Comparison of ENCODE assay signal across 10 mouse cellular contexts in the genomic region with DNA sequence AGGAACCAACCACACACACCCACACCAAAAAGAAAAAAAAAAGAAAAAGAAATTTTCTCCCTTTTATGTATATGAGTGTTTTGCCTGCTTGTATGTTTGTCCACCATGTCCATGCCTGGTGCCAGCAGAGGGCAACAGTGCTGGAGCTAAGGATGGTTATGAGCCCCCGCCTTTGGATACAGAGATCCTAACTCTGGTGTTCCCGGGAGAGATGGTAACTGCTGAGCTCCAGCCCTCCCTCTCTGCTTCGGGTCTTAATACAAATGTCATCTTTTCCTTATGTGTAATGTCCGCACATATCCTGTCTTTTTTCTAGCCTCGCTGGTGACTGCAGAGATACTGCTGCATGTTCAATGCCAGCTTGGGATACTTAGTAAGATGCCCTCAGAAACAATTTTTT. TPM values are rescaled to one million over a fixed set of nuclear protein-coding genes. Genes with fewer than 3 reads are reported as not detected.
DNase-seq lines count a peak whose midpoint lies in the region; ATAC-seq and TF ChIP-seq lines count a peak whose summit lies in the region.
"Had no signal": no experiment of that assay in that cellular context is flagged by ENCODE, and none has a peak within 500 bp of the region (broad histone marks: within the 10 kb centered on the region; RNA-seq: fewer than 3 reads in every experiment).

No protein-coding gene starts in this region.

- peak overlapping the region; percentile 52 for H3K4me3 ChIP-seq in heart, embryonic 12.5 days
- peak overlapping the region; percentile 80 for H3K4me3 ChIP-seq in E14TG2a.4 (replicated peaks; ENCODE audit: low read length)
- peak overlapping the region; percentile 55 for H3K4me3 ChIP-seq in forebrain, embryonic 10.5 days
- peak overlapping the region; percentile 63 for H3K4me3 ChIP-seq in midbrain, embryonic 10.5 days

- no peaks in the 10 kb centered on the region for H3K9me3 ChIP-seq in heart, embryonic 12.5 days (replicated peaks)
- no peaks in the 10 kb centered on the region for H3K9me3 ChIP-seq in E14TG2a.4 (ENCODE audit: low read length)
- no peaks in the 10 kb centered on the region for H3K9me3 ChIP-seq in forebrain, embryonic 10.5 days
- no peaks in the 10 kb centered on the region for H3K9me3 ChIP-seq in midbrain, embryonic 10.5 days (replicated peaks)

- no peak for ATAC-seq in heart, embryonic 12.5 days (ENCODE audit: insufficient number of reproducible peaks, low FRiP score)

- H3K4me2 ChIP-seq in heart, embryonic 12.5 days: peak overlapping the region; percentile 82

- WGBS in heart, embryonic 12.5 days: 18% methylated on average over 5 of the region's 5 CpGs
- WGBS in forebrain, embryonic 10.5 days: 6% methylated on average over 5 of the region's 5 CpGs
- WGBS in midbrain, embryonic 10.5 days: 10% methylated on average over 5 of the region's 5 CpGs

- intact Hi-C loops in heart, postnatal 36 days (cut with DNase I): no loop called here

- no peak for TF ChIP-seq CTCF in E14TG2a.4 (conservative IDR thresholded peaks at IDR 0.05; ENCODE audit: low read length)

- H3K4me1 ChIP-seq in heart, embryonic 12.5 days (replicated peaks): peaks cover 18% of the 10 kb centered on the region
- H3K4me1 ChIP-seq in E14TG2a.4 (replicated peaks; ENCODE audit: low read depth, low read length): peaks cover 22% of the 10 kb centered on the region
- peaks cover 35% of the 10 kb centered on the region for H3K4me1 ChIP-seq in forebrain, embryonic 10.5 days
- peaks cover 36% of the 10 kb centered on the region for H3K4me1 ChIP-seq in midbrain, embryonic 10.5 days

- peaks cover 41% of the 10 kb centered on the region for H3K27me3 ChIP-seq in heart, embryonic 12.5 days (replicated peaks)
- H3K27me3 ChIP-seq in E14TG2a.4 (ENCODE audit: insufficient read depth, low read length): peaks cover 60% of the 10 kb centered on the region
- peaks cover 49% of the 10 kb centered on the region for H3K27me3 ChIP-seq in forebrain, embryonic 10.5 days (ENCODE audit: poor library complexity, severe bottlenecking)
- H3K27me3 ChIP-seq in midbrain, embryonic 10.5 days (ENCODE audit: low read depth, poor library complexity, severe bottlenecking): peaks cover 35% of the 10 kb centered on the region

- no peak for DNase-seq in heart, postnatal 36 days
- DNase-seq in forebrain, embryonic 10.5 days (ENCODE audit: extremely low spot score, low spot score): peak; percentile 31
- DNase-seq in midbrain, embryonic 10.5 days (ENCODE audit: low spot score): peak; percentile 37
- no peak for DNase-seq in adrenal gland, postnatal 36 days
- no peak for DNase-seq in thymus, postnatal 36 days
- no peak for DNase-seq in B cell, adult 2 months

- H3K9ac ChIP-seq in heart, embryonic 12.5 days: no peak overlapping the region

- peaks cover 4% of the 10 kb centered on the region; the same call in 1 of the 2 replicates for H3K36me3 ChIP-seq in heart, embryonic 12.5 days
- peaks cover 6% of the 10 kb centered on the region; the same call in 1 of the 2 replicates for H3K36me3 ChIP-seq in E14TG2a.4 (ENCODE audit: insufficient read depth, low read length)
- H3K36me3 ChIP-seq in forebrain, embryonic 10.5 days (replicated peaks): no peaks in the 10 kb centered on the region
- H3K36me3 ChIP-seq in midbrain, embryonic 10.5 days: no peaks in the 10 kb centered on the region

- peak overlapping the region; percentile 76; the same call in 1 of the 2 replicates for H3K27ac ChIP-seq in heart, embryonic 12.5 days (ENCODE audit: poor library complexity, severe bottlenecking)
- peak overlapping the region; percentile 82 for H3K27ac ChIP-seq in forebrain, embryonic 10.5 days
- peak overlapping the region; percentile 85 for H3K27ac ChIP-seq in midbrain, embryonic 10.5 days (replicated peaks)

RNA-seq across cellular contexts. Expression of a gene that starts 1.1 kb away (rescaled TPM):
- polyA plus RNA-seq in heart, embryonic 12.5 days (2016; fragmentation: Nextera tagmentation; extraction: Ambion mirVana): 2.7 and 3.0 TPM in 2 replicates
- 1 to 10 TPM; 3.4 to 4.3 TPM for total RNA-seq in heart, postnatal 36 days (2021)
- polyA plus RNA-seq in forebrain, embryonic 10.5 days (2016; fragmentation: Nextera tagmentation; extraction: Ambion mirVana): 3.9 and 4.4 TPM in 2 replicates
- 4.0 and 4.1 TPM in 2 replicates for polyA plus RNA-seq in midbrain, embryonic 10.5 days (2016; fragmentation: Nextera tagmentation; extraction: Ambion mirVana)
- total RNA-seq in adrenal gland, postnatal 36 days (2021): 10 to 100 TPM; 10.3 to 12.2 TPM

RNA-seq across cellular contexts. Expression of a gene that starts 2.8 kb away (rescaled TPM):
- not detected in 2 replicates for polyA plus RNA-seq in heart, embryonic 12.5 days (2016; fragmentation: Nextera tagmentation; extraction: Ambion mirVana)
- total RNA-seq in heart, postnatal 36 days (2021): not detected
- polyA plus RNA-seq in forebrain, embryonic 10.5 days (2016; fragmentation: Nextera tagmentation; extraction: Ambion mirVana): 0.15 TPM in 1 of 2 replicates, not detected in the other
- 0.07 and 0.16 TPM in 2 replicates for polyA plus RNA-seq in midbrain, embryonic 10.5 days (2016; fragmentation: Nextera tagmentation; extraction: Ambion mirVana)
- total RNA-seq in adrenal gland, postnatal 36 days (2021): not detected
- total RNA-seq: ES-E14 had no signal

RNA-seq across cellular contexts. Expression of a gene that starts 13.8 kb away (rescaled TPM):
- 21.3 and 22.8 TPM in 2 replicates for polyA plus RNA-seq in heart, embryonic 12.5 days (2016; fragmentation: Nextera tagmentation; extraction: Ambion mirVana)
- total RNA-seq in heart, postnatal 36 days (2021): 10 to 100 TPM; 19.6 to 23.0 TPM
- polyA plus RNA-seq in forebrain, embryonic 10.5 days (2016; fragmentation: Nextera tagmentation; extraction: Ambion mirVana): 21.3 and 22.1 TPM in 2 replicates
- 21.4 and 23.5 TPM in 2 replicates for polyA plus RNA-seq in midbrain, embryonic 10.5 days (2016; fragmentation: Nextera tagmentation; extraction: Ambion mirVana)
- total RNA-seq in adrenal gland, postnatal 36 days (2021): 10 to 100 TPM; 47.0 to 47.5 TPM

RNA-seq across cellular contexts. Expression of a gene that starts 33.3 kb away (rescaled TPM):
- 0.37 TPM in 1 of 2 replicates, not detected in the other for polyA plus RNA-seq in heart, embryonic 12.5 days (2016; fragmentation: Nextera tagmentation; extraction: Ambion mirVana)
- not detected for total RNA-seq in heart, postnatal 36 days (2021)
- not detected in 2 replicates for polyA plus RNA-seq in forebrain, embryonic 10.5 days (2016; fragmentation: Nextera tagmentation; extraction: Ambion mirVana)
- polyA plus RNA-seq in midbrain, embryonic 10.5 days (2016; fragmentation: Nextera tagmentation; extraction: Ambion mirVana): 0.09 TPM in 1 of 2 replicates, not detected in the other
- total RNA-seq in adrenal gland, postnatal 36 days (2021): not detected
- polyA plus RNA-seq: frontal cortex, adult 2 months had no signal

RNA-seq across cellular contexts. Expression of a gene that starts 34.2 kb away (rescaled TPM):
- polyA plus RNA-seq in heart, embryonic 12.5 days (2016; fragmentation: Nextera tagmentation; extraction: Ambion mirVana): 33.2 TPM in 2 replicates
- 10 to 100 TPM; 85.2 to 86.8 TPM for total RNA-seq in heart, postnatal 36 days (2021)
- 41.2 and 46.3 TPM in 2 replicates for polyA plus RNA-seq in forebrain, embryonic 10.5 days (2016; fragmentation: Nextera tagmentation; extraction: Ambion mirVana)
- 40.3 and 45.7 TPM in 2 replicates for polyA plus RNA-seq in midbrain, embryonic 10.5 days (2016; fragmentation: Nextera tagmentation; extraction: Ambion mirVana)
- 100 to 1,000 TPM in 1 of 2 experiments, 10 to 100 TPM in 1; 88.7 to 102 TPM for total RNA-seq in adrenal gland, postnatal 36 days (2021)

Comparison
In these comparisons a context has a peak if more than half of its experiments do, and no peak if none do; other contexts are left out.
1. DNase-seq: peak in forebrain, embryonic 10.5 days (single experiment) and midbrain, embryonic 10.5 days (single experiment); none in heart, postnatal 36 days (0 of 2), adrenal gland, postnatal 36 days (0 of 2), thymus, postnatal 36 days (0 of 2) and B cell, adult 2 months (0 of 2).
2. Peak in every context shown above with its lines, with median percentiles within 50 percentile points of each other: H3K27ac ChIP-seq and H3K4me3 ChIP-seq.